Mouse (Mus musculus): Measurements from ENCODE around the gene Mtcp1. TPM values are rescaled to one million over a fixed set of nuclear protein-coding genes. Genes with fewer than 3 reads are reported as not detected.

Gene Mtcp1
- polyA plus RNA-seq, 1 experiment from 2014 or later = 4.5 TPM

- Histone ChIP-seq H3K27ac (ENCODE audit: low read depth, low read length) (no peak overlapping the region), H3K4me2 (ENCODE audit: low read length) (no peak overlapping the region), H3K4me1 (ENCODE audit: control insufficient read depth, insufficient read depth, low read depth, low read length) (no peaks in the 10 kb centered on the region), H3K9ac (ENCODE audit: low read depth, low read length) (no peak overlapping the region), H3K9me3 (ENCODE audit: control insufficient read depth, low read length) (no peaks in the 10 kb centered on the region), H3K27me3 (replicated peaks; ENCODE audit: control insufficient read depth, insufficient read depth, low read length) (no peaks in the 10 kb centered on the region), H3K4me3 (ENCODE audit: low read length) (no peak overlapping the region), H3K36me3 (ENCODE audit: control insufficient read depth, insufficient read depth, low read length) (no peaks in the 10 kb centered on the region)
- no peak for ATAC-seq
These were observed 39.6 kb downstream of the Mtcp1 start for GRCm38 (mm10) chrX:75376815-75377214.

- Histone ChIP-seq H3K9me3 (ENCODE audit: control insufficient read depth, low read length) (no peaks in the 10 kb centered on the region), H3K27ac (ENCODE audit: low read depth, low read length) (no peak overlapping the region), H3K36me3 (ENCODE audit: control insufficient read depth, insufficient read depth, low read length) (no peaks in the 10 kb centered on the region), H3K4me1 (ENCODE audit: control insufficient read depth, insufficient read depth, low read depth, low read length) (no peaks in the 10 kb centered on the region), H3K9ac (ENCODE audit: low read depth, low read length) (no peak overlapping the region), H3K4me2 (ENCODE audit: low read length) (no peak overlapping the region), H3K27me3 (replicated peaks; ENCODE audit: control insufficient read depth, insufficient read depth, low read length) (no peaks in the 10 kb centered on the region), H3K4me3 (ENCODE audit: low read length) (no peak overlapping the region)
- ATAC-seq = no peak
- WGBS = 86% methylated on average over 2 of the region's 2 CpGs
These were observed 43.5 kb downstream of the Mtcp1 start for GRCm38 (mm10) chrX:75372666-75373425.

- Histone ChIP-seq H3K27ac (ENCODE audit: low read depth, low read length) (no peak overlapping the region), H3K4me2 (ENCODE audit: low read length) (no peak overlapping the region), H3K9me3 (ENCODE audit: control insufficient read depth, low read length) (no peaks in the 10 kb centered on the region), H3K36me3 (ENCODE audit: control insufficient read depth, insufficient read depth, low read length) (no peaks in the 10 kb centered on the region), H3K4me1 (ENCODE audit: control insufficient read depth, insufficient read depth, low read depth, low read length) (no peaks in the 10 kb centered on the region), H3K4me3 (ENCODE audit: low read length) (no peak overlapping the region), H3K27me3 (replicated peaks; ENCODE audit: control insufficient read depth, insufficient read depth, low read length) (no peaks in the 10 kb centered on the region), H3K9ac (ENCODE audit: low read depth, low read length) (no peak overlapping the region)
- no peak for ATAC-seq
These were observed 46.2 kb downstream of the Mtcp1 start for GRCm38 (mm10) chrX:75370197-75370596.

Other genes starting within 250 kb of the Mtcp1 start
- 29.9 and 32.7 TPM in 2 replicates for gene Fundc2, start 34.2 kb downstream of the Mtcp1 start, polyA plus RNA-seq (2015; fragmentation: Nextera tagmentation; extraction: Ambion mirVana)
- gene F8, start 34.0 kb downstream of the Mtcp1 start, polyA plus RNA-seq (2015; fragmentation: Nextera tagmentation; extraction: Ambion mirVana) = 1.8 and 2.3 TPM in 2 replicates
- 24.7 and 27.9 TPM in 2 replicates for gene Cmc4, start within 50 bp of the Mtcp1 start, polyA plus RNA-seq (2015; fragmentation: Nextera tagmentation; extraction: Ambion mirVana)
- 46.5 and 51.7 TPM in 2 replicates for gene Brcc3, start within 50 bp of the Mtcp1 start, polyA plus RNA-seq (2015; fragmentation: Nextera tagmentation; extraction: Ambion mirVana)
- gene Vbp1, start 97.7 kb upstream of the Mtcp1 start, polyA plus RNA-seq (2015; fragmentation: Nextera tagmentation; extraction: Ambion mirVana) = 278 and 308 TPM in 2 replicates
- gene Rab39b, start 161.6 kb upstream of the Mtcp1 start, polyA plus RNA-seq (2015; fragmentation: Nextera tagmentation; extraction: Ambion mirVana) = 26.7 and 26.8 TPM in 2 replicates

Data from hindbrain, embryonic 16.5 days (tissue).